Mouse (Mus musculus) cortical plate, adult 2 months (tissue): ENCODE measurements around the gene Zc3hav1l.

Experiments used
- CTCF ChIP-seq: fragments of 200-500 bp; IDR thresholded peaks from 2 replicates; pipeline ENCODE4 v1.5.1; 2011; ENCODE audit warnings: mild to moderate bottlenecking, control low read depth, low read length; ENCODE audit not compliant: insufficient read depth; ENCODE audit errors: extremely low read depth
- POLR2A ChIP-seq: fragments of 200-500 bp; IDR thresholded peaks from 2 replicates; pipeline ENCODE4 v1.6.1; 2011; ENCODE audit warnings: mild to moderate bottlenecking, low read length, control low read depth; ENCODE audit not compliant: insufficient read depth; ENCODE audit errors: extremely low read depth

DNA sequence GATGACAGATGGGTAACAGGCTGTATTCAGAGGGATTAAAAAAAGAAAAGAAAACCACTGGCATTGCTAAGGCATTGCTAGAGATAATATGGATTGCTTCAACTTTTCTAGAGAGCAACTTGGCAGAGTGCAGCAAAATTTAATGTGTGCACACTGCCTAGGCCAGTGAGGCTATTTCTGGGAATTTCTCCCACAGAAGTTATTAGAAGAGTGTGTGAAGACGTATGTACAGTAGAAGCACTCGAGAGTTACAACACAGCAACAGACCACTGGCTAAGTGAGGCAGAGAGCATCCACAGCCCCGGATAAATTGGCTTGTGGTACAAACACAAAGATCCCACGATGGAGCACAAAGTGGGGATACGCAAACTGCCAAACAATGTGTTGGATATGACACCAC is 56.2 kb downstream of the Zc3hav1l start:
- TF ChIP-seq POLR2A (no peak), CTCF (no peak)
